Comparison of ENCODE assay signal across 17 mouse cellular contexts in the genomic region with DNA sequence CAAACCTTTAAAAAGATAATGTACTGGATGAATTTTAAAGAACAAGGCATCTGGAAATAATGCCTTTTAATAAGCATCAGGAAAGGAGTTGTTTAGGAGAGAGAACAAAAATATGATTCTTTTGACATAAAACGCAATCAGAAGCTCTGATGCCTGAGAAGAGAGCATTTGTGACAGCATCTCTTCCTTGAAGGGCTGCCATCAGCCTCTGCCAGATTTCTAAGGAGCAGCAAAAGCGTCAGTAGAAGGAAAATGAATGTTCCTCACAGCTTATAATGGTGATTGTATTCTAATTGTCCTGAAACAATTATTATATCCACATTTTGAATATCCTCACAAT.
DNase-seq lines count a peak whose midpoint lies in the region; ATAC-seq and TF ChIP-seq lines count a peak whose summit lies in the region.
"Had no signal": no experiment of that assay in that cellular context is flagged by ENCODE, and none has a peak within 500 bp of the region (broad histone marks: within the 10 kb centered on the region; RNA-seq: fewer than 3 reads in every experiment).

No protein-coding gene starts in this region.

- H3K9me3 ChIP-seq in forebrain, embryonic 14.5 days (replicated peaks; ENCODE audit: control insufficient read depth, low read length): no peaks in the 10 kb centered on the region
- no peaks in the 10 kb centered on the region for H3K9me3 ChIP-seq in hindbrain, embryonic 16.5 days (ENCODE audit: control insufficient read depth, low read length)
- no peaks in the 10 kb centered on the region for H3K9me3 ChIP-seq in neural tube, embryonic 13.5 days
- H3K9me3 ChIP-seq: embryonic facial prominence, embryonic 15.5 days; kidney, embryonic 15.5 days; liver, embryonic 12.5 days had no signal

- H3K4me3 ChIP-seq in layer of hippocampus, adult 2 months: peak overlapping the region; percentile 19; the same call in 1 of the 2 replicates
- H3K4me3 ChIP-seq in forebrain, embryonic 14.5 days (ENCODE audit: low read depth, low read length): 0 out of 2 replicates have a peak overlapping the region, but pooled peaks have one; percentile 6
- no peak overlapping the region for H3K4me3 ChIP-seq in hindbrain, embryonic 16.5 days (ENCODE audit: low read length)
- no peak overlapping the region for H3K4me3 ChIP-seq in neural tube, embryonic 13.5 days
- H3K4me3 ChIP-seq: embryonic facial prominence, embryonic 15.5 days; kidney, embryonic 15.5 days; liver, embryonic 12.5 days had no signal

- peak; percentile 38; the same call in 1 of the 2 replicates for ATAC-seq in forebrain, embryonic 14.5 days
- ATAC-seq in hindbrain, embryonic 16.5 days: no peak
- ATAC-seq in neural tube, embryonic 13.5 days (ENCODE audit: low read depth): no peak
- no peak for ATAC-seq in megakaryocyte, adult 5-6 weeks (ENCODE audit: poor library complexity, severe bottlenecking)
- ATAC-seq: liver, embryonic 12.5 days had no signal

- H3K4me2 ChIP-seq in forebrain, embryonic 14.5 days (ENCODE audit: low read length): peak overlapping the region; percentile 46
- peak overlapping the region; percentile 44; the same call in 1 of the 2 replicates for H3K4me2 ChIP-seq in hindbrain, embryonic 16.5 days (ENCODE audit: low read length)
- peak overlapping the region; percentile 35; the same call in 1 of the 2 replicates for H3K4me2 ChIP-seq in neural tube, embryonic 13.5 days
- H3K4me2 ChIP-seq: embryonic facial prominence, embryonic 15.5 days; kidney, embryonic 15.5 days; liver, embryonic 12.5 days had no signal

- no peaks in the 10 kb centered on the region for H3K27me3 ChIP-seq in forebrain, embryonic 14.5 days (replicated peaks; ENCODE audit: control insufficient read depth, insufficient read depth, low read length)
- H3K27me3 ChIP-seq in hindbrain, embryonic 16.5 days (replicated peaks; ENCODE audit: control insufficient read depth, insufficient read depth, low read length): no peaks in the 10 kb centered on the region
- H3K27me3 ChIP-seq in neural tube, embryonic 13.5 days: no peaks in the 10 kb centered on the region
- H3K27me3 ChIP-seq: embryonic facial prominence, embryonic 15.5 days; kidney, embryonic 15.5 days; liver, embryonic 12.5 days had no signal

- H3K36me3 ChIP-seq in forebrain, embryonic 14.5 days (ENCODE audit: control insufficient read depth, insufficient read depth, low read length): no peaks in the 10 kb centered on the region
- H3K36me3 ChIP-seq in hindbrain, embryonic 16.5 days (ENCODE audit: control insufficient read depth, insufficient read depth, low read length): no peaks in the 10 kb centered on the region
- H3K36me3 ChIP-seq in neural tube, embryonic 13.5 days: no peaks in the 10 kb centered on the region
- H3K36me3 ChIP-seq: embryonic facial prominence, embryonic 15.5 days; kidney, embryonic 15.5 days; liver, embryonic 12.5 days had no signal

- DNase-seq in layer of hippocampus, adult 2 months (ENCODE audit: low spot score in 2 of 2): no peak
- DNase-seq in layer of hippocampus, adult 9-10 months (ENCODE audit: low spot score): no peak
- peak; percentile 74 for DNase-seq in forebrain, embryonic 14.5 days (ENCODE audit: low spot score)
- DNase-seq in embryo, embryonic 10.5 days (ENCODE audit: low spot score): no peak
- DNase-seq in frontal cortex, postnatal 14 days (ENCODE audit: low spot score in 2 of 2): no peak
- DNase-seq: adrenal gland, postnatal 25 days; cerebellum, adult 9-11 months; heart, adult 11 months; left cerebral cortex, postnatal 4 days; lung, postnatal 14 days; thymus, postnatal 14 days had no signal

- TF ChIP-seq CTCF in layer of hippocampus, adult 2 months (conservative IDR thresholded peaks at IDR 0.05): no peak

- peak overlapping the region; percentile 58; the same call in 1 of the 2 replicates for H3K9ac ChIP-seq in forebrain, embryonic 14.5 days (ENCODE audit: low read length)
- H3K9ac ChIP-seq in hindbrain, embryonic 16.5 days (ENCODE audit: low read depth, low read length): no peak overlapping the region
- H3K9ac ChIP-seq in neural tube, embryonic 13.5 days: peak overlapping the region; percentile 35; the same call in 1 of the 2 replicates
- H3K9ac ChIP-seq: embryonic facial prominence, embryonic 15.5 days; kidney, embryonic 15.5 days; liver, embryonic 12.5 days had no signal

- peaks cover 16% of the 10 kb centered on the region for H3K4me1 ChIP-seq in forebrain, embryonic 14.5 days (ENCODE audit: control insufficient read depth, insufficient read depth, low read length)
- peaks cover 5% of the 10 kb centered on the region for H3K4me1 ChIP-seq in hindbrain, embryonic 16.5 days (ENCODE audit: control insufficient read depth, insufficient read depth, low read depth, low read length)
- peaks cover 19% of the 10 kb centered on the region for H3K4me1 ChIP-seq in neural tube, embryonic 13.5 days (replicated peaks)
- H3K4me1 ChIP-seq: embryonic facial prominence, embryonic 15.5 days; kidney, embryonic 15.5 days; liver, embryonic 12.5 days had no signal

- WGBS in forebrain, embryonic 14.5 days: 11% methylated on average over 2 of the region's 2 CpGs
- 31% methylated on average over 2 of the region's 2 CpGs for WGBS in hindbrain, embryonic 16.5 days
- WGBS in neural tube, embryonic 13.5 days: 35% methylated on average over 2 of the region's 2 CpGs

- H3K27ac ChIP-seq in layer of hippocampus, adult 2 months: peak overlapping the region; percentile 85
- H3K27ac ChIP-seq in forebrain, embryonic 14.5 days (ENCODE audit: low read depth, low read length): peak overlapping the region; percentile 95
- peak overlapping the region; percentile 62; the same call in 1 of the 2 replicates for H3K27ac ChIP-seq in hindbrain, embryonic 16.5 days (ENCODE audit: low read depth, low read length)
- H3K27ac ChIP-seq in neural tube, embryonic 13.5 days (replicated peaks): peak overlapping the region; percentile 85
- H3K27ac ChIP-seq: embryonic facial prominence, embryonic 15.5 days; kidney, embryonic 15.5 days; liver, embryonic 12.5 days had no signal

Comparison
In these comparisons a context has a peak if more than half of its experiments do, and no peak if none do; other contexts are left out.
1. H3K4me3 ChIP-seq: peak in layer of hippocampus, adult 2 months (single experiment) and forebrain, embryonic 14.5 days (single experiment); none in hindbrain, embryonic 16.5 days (single experiment) and neural tube, embryonic 13.5 days (single experiment).
2. Peak in every context shown above with its lines, with median percentiles within 50 percentile points of each other: H3K27ac ChIP-seq and H3K4me2 ChIP-seq.